Mouse (Mus musculus): ENCODE results near the gene 1110004F10Rik.

The 1110004F10Rik gene

DNA sequence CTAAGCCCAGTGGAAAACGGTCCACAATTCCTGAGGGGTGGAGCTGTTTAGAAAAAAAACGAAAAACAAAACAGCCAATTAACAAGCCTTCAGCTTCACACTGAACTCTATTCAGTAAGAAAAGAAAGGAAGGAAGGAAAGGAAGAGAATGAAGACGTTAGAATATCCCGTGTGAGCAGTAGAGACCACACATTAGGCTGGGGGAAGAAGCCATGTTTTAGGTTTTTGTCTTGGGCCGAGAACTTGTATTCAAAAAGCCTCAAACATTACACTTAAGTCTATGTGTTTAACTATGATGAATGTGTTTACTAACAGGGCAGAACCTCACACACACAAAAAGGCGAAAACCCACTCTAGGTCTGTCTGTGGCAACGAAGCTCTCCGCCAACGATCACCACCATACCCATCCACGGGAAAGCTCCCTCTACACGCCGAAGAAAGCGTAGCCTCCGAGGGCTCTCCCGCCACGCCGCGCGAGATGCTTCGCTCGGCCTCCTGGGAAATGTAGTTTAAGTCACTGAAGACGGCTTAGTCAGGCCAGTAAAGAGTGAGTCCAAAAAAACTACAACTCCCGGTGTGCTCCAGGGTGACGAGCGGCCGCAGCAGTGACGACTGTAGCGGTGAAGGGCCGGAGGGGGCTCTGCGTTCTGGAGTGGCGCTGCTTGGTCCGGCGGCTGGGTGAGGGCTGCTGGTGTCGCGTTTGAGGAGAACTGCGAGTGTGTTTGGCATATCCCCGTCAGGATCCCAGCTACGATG is 53.7 kb downstream of the 1110004F10Rik start:
- DNase-seq (ENCODE audit: extremely low spot score, low read depth, low spot score) = peak; percentile 94

DNA sequence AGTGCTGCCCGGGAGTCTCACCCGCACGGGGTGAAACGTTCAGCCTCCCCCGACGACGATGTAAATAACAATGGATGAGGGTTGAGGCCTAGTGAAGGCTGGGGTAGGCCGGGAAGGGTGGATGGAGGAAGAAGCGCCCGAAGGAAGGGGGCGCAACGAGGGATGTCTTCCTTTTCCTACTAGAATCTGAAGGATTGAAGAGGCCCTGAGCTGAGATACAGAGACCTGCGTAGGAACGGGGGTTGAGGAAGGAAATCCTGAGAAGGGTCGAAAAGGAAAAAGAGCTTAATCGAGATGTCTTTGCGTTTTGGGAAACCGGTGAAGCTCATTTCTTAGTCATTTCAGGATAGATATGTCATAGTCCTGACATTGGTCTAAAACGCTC is 54.3 kb downstream of the 1110004F10Rik start:
- DNase-seq (ENCODE audit: extremely low spot score, low read depth, low spot score) = no peak

DNA sequence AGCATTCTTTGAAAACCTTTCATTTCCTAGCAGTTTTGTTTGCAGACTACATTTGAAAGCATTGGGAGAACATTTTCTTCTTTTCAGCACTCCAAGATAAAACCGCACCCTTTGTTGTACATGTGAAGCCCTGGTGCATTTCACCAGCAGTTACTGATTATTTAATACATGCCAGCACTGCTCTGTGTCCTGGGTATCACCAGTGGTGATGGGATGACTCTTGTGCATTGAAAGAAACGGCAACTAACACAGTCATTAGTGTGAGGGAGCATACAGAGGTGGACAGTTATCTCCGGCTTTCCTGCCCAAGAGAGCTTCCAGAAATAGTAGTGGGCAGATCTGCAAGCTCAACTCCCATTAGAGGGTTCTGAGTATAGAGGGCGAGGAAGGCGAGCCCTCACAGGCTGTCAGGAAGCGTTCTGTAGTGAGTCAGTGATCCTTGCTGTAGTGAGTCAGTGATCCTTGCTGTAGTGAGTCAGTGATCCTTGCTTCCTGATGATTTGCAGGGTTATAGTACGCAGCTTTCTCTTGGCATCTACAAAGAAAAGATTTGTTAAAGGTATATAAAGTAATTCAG is 60.8 kb downstream of the 1110004F10Rik start:
- no peak for DNase-seq (ENCODE audit: extremely low spot score, low read depth, low spot score)

DNA sequence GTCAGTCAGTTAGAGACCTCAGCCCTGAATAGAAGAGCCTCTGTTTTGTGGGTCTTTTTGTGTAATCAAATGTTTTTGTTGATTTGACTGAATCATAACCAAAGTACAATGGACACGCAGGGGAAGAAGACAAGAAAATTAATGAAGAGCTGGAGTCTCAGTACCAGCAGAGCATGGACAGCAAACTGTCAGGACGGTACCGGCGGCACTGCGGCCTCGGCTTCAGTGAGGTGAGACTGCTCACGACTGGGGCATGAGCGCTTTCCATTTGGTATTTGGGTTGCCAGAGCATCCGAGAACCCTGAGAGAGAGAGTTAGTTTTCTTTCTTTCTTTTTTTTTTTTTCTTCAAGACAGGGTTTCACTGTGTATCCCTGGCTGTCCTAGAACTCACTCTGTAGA is 63.9 kb downstream of the 1110004F10Rik start:
- no peak for DNase-seq (ENCODE audit: extremely low spot score, low read depth, low spot score)

DNA sequence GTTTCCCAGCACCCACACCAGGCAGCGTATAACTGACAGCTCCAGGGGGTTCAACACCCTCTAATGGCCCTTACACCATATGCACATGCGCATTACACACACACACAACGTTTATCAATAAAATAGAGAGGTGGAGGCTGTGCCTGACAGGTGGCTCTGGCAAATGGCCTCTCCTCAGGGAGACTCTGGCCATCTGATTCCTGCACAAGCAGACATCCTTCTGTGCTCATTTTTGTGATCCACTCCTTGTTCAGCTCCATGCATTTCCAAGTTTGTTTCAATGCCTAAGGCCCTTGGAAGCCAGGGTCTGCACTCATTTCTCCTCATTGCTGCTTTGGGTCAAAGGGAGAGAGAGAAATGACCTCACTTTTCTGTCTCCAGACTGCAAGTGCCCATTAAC is 71.5 kb downstream of the 1110004F10Rik start:
- no peak for DNase-seq (ENCODE audit: extremely low spot score, low read depth, low spot score)

DNA sequence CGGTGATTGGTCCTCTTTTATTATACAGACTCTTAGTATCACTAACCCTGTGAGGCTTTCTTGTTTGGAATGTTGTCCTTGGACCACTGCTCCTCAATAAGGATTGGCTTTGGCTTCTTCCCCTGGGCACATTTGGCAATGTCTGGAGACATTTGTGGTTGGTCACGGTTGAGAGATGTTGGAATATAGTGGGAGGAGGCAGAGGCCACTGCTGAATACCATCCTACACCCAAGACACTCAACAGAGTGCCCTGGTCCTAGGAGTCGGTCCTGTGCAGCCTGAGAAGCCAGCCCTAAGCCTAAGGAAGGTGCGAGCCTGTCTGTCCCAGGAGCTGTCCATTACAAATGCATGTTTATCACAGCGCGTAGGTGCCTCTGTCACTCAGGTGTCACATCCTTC is 72.3 kb downstream of the 1110004F10Rik start:
- no peak for DNase-seq (ENCODE audit: extremely low spot score, low read depth, low spot score)

DNA sequence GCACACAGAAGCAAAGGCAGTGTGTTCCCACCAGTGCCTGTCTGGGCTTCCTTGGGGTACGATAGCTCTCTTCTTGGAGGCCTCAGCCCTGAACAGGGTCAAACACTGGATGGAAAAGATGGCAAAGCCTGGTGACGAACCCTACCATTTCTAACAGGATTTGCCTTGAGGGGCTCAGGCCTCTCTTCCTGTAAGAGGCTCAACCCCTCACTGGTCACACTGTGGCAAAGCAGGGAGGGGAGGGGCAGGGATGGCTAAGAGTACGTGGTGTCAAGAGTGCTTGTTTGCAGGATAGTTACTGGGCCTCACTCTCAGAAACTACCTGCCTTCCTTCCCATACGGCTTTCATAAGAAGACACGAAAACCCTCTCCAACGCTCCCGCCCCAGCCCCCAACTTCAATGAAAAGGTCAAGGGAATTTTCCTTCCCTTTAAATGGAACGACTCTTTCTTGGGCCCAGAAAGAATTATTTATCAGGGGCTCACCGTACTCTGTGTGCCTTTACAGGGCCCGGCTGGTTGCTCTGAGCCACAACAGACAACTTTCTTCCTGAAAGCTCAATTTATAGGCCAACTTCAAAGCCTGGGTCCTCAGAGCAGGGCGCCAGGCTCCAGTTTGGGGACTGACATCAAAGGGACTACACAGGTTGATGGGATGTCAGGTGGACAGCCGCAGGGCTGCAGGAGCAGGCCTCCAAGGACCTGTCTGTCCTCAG is 76.2 kb downstream of the 1110004F10Rik start:
- no peak for DNase-seq (ENCODE audit: extremely low spot score, low read depth, low spot score)

DNA sequence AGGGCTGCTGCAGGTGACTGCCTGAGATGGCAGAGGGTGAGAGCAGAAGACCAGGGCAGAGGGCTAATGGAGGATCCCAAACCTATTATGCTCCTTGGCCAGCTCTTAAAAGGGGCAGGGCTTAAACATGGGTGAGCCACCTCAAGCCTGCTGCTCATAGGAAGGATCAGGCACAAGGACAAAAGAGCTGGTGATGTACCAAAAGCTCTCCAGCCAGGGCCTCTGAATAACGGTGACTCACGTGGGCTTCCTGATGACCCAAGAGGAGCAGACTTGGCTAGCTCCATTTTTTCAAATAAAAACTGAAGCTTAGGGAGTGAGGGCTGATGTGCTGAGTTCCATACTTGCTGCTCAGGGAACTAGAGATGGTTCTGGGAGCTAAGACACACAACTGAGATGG is 76.8 kb downstream of the 1110004F10Rik start:
- no peak for DNase-seq (ENCODE audit: extremely low spot score, low read depth, low spot score)

DNA sequence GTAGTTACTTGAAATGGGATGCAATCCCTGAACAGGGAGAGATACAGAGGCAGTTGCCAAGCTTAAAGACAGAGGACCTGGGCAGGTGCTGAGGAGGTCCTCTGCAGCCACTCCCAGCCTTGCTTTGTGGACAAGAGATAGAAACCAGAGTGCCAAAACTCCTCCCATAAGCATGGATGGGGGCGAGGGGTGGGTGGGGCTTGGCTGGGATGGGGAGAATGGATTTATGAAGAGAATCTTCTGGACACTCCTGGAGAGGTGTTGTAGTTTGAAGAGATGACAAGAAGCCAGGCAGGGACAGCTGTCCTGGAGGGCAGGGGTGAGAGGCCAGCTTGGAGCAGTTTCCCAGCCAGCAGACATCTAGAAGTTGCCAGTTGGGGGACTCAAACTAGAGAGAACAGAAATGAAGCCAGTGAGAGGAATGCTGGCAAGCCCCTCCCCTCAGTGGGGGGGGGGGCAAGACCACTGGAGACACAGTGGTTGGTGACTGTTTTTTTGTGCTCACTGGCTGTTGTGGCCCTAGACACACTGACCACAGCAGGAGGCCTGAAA is 80.2 kb downstream of the 1110004F10Rik start:
- no peak for DNase-seq (ENCODE audit: extremely low spot score, low read depth, low spot score)

DNA sequence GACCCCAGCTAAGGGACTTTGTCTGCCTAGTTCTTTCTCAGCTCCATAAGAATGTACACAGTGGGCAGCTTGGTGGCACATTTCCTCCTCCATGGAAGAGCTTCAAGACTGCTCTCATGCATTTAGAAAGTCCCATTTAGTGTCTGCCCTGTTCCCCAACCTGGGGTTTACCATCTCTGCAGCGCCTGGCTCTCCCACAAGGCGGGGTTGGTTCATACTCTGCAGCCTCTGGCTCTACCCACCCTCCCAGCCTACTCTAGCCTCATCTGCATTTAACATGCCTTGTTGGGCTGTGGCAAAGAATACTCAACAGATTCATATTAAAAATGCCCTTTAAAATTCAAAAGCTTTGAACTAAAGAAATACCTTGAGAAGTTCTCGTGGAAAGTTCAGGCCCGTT is 81.5 kb downstream of the 1110004F10Rik start:
- no peak for DNase-seq (ENCODE audit: extremely low spot score, low read depth, low spot score)

DNA sequence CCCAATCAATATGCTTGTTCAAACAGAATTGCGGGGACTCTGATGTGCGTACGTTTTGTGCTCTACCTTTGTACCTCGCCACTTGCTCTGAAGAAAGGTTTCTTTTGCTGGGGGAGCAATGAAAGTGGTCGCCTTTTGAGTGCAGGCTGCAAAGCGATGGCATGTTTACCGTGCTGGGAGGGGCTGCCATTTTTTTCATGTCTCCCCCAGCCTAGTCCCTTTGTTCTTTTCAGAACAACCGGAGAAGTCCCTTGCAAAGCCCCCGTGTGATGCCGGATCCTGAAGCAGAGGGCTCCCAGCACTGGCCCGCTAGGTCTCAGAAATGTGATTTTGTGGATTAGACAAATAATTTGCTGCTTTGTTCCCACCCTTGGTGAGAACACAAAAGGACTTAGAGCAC is 82.0 kb downstream of the 1110004F10Rik start:
- no peak for DNase-seq (ENCODE audit: extremely low spot score, low read depth, low spot score)

DNA sequence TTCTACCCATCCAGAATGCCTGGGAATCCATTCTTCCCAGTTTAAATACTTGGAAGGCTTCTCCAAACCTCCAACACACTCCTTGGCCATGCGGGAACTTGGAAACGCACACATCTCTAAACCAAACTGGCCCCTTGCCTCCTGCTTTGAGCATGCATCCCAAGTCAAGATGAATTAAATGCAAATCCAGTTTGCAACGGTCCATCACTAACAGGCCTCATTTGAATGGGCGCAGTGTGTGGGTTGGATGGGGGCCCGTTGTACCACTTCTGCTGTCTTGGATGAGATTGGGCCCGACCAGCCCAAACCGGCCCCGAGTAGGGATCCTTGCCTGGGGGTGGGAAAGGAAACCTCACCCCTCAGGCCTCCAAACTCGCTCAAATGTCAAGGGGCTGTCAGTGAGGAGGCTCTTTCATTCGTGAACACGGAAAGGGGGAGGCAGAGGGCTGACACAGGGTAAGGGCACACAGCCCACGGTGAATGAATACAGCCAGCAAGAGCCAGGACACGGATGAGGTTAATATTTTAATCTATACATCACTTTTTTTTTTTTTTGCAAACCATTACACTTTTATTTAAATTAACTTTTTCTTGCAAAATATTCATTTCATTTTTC is 83.9 kb downstream of the 1110004F10Rik start:
- DNase-seq (ENCODE audit: extremely low spot score, low read depth, low spot score) = no peak

DNA sequence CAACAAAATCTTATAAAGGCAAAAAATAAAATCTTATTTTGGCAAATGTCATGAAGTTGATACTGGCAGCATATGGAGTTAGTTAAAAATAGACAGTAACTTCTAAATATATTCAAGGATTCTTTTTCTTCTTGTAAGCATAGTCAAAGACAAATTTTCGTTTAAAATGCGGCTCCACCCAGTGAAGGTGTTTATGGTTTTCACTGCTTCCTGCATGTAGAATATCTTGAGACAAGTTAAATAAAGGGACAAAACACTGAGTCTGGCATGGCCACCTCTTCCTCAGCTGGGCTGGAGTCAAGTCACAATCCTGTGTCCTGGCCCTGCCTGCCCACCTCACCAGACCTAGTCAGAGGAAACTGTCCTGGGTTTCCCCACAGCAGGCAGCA is 84.4 kb downstream of the 1110004F10Rik start:
- no peak for DNase-seq (ENCODE audit: extremely low spot score, low read depth, low spot score)

DNA sequence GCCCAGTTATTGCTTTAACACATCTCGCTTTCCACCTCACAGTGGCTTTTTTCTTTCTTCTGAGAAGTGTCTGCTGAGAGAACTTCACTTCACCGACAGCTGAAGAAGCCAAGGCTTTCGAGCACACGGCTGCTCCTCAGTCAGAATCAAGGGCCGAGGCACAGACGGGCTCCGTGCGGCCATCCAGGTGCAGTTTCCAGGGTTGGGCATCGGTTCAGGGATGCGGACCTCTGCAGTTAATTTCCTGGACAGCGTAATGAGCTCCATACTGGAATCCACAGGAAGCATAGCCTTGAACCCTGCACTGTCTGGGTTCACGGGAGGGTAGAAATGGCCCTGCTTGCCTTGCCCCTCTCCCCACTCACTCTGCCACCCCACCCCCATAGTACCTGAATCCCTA is 84.9 kb downstream of the 1110004F10Rik start:
- no peak for DNase-seq (ENCODE audit: extremely low spot score, low read depth, low spot score)

DNA sequence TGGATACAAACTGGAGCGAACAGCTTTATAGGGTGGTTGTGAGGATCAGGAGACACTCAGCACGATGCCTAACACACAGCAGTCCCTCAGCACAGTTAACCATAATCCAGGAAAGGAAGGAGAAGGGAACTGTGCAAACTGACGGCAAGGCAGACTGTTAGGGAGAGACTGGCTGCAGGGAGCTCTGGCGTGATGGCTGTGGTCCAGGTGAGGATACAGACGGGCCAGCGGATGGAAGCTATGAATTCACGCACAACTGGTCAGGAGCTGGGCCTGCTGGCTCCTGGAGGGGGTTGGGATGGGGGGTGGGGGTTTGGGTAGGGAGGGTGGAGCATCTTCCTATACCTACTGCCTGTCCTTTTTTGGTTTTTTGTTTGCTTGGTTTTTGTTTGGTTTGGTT is 86.5 kb downstream of the 1110004F10Rik start:
- no peak for DNase-seq (ENCODE audit: extremely low spot score, low read depth, low spot score)

DNA sequence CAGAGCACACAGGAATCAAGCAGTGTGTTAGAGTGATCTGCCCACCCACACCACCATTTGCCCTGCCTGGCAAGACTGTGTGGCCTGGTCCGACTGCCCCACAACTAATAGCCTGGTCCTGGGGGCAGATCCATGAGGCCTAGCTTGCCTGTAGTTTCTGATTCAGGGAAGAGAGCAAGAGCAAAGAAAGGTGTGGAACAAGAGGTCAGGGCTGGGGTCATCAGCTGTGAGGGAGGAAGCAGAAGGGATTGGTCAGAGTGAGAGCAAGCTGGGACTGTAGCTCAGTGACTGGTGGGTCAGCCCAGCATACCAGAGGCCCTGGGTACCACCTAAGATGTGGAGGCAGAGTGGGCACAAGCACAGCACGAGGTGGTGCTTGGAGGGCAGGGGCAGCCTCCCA is 87.9 kb downstream of the 1110004F10Rik start:
- no peak for DNase-seq (ENCODE audit: extremely low spot score, low read depth, low spot score)

DNA sequence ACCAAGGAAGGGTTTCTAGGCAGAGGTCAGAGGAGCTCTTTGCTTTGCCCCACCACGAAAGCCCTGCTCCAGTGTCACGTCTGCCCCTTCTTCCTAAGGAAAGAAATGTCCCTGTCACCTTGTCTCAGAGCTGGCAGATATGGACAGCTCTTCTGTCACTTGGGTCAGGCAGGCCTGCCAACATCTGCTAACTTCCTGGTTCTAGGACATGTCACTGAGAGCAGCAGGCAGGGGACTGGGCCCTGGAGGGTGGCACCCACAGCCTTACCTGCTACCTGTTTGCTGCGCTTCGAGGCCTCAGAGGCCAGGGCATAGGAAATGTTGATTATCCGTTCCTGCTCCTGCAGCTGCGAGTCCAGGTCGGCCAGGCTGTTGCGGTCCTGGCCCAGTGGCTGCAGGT is 89.1 kb downstream of the 1110004F10Rik start:
- no peak for DNase-seq (ENCODE audit: extremely low spot score, low read depth, low spot score)

DNA sequence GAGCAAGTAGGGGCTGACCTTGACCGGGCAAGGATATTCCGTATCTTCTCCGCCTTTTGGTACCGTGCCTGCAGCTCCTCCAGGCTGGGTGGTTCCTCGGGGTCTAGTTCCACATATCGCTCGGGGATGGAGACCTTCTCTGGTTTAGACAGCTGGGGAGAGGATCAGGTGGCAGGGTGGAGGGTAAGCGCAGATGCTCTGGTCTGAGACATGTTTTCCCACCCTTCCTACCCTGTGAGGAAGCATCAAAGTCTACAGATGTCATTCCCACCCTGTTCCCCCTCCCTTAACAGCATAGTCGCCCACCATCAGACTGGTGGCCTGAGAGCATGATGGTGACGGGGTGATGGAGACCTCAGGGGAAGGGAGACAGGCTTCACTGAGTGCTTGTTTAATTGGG is 90.2 kb downstream of the 1110004F10Rik start:
- DNase-seq (ENCODE audit: extremely low spot score, low read depth, low spot score) = no peak

DNA sequence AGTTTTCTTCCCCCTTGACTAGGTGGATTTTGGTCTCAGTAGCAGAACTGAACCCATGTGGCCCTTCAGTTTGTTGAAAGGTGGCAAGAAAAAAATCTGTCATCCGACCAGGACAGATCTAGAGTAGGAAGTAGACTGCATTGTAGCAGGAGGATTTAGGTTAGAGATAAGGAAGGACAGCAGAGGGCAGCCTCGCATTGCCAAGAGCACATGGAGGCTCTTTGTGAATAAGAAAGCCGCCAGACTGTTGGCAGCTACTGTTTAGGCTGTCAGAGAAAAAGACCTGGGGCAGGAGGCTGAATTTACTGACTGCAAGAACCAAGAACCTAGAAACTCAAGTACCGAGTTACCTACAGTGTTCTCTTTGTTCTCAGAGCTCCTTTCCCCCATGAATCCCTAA is 92.2 kb downstream of the 1110004F10Rik start:
- no peak for DNase-seq (ENCODE audit: extremely low spot score, low read depth, low spot score)

DNA sequence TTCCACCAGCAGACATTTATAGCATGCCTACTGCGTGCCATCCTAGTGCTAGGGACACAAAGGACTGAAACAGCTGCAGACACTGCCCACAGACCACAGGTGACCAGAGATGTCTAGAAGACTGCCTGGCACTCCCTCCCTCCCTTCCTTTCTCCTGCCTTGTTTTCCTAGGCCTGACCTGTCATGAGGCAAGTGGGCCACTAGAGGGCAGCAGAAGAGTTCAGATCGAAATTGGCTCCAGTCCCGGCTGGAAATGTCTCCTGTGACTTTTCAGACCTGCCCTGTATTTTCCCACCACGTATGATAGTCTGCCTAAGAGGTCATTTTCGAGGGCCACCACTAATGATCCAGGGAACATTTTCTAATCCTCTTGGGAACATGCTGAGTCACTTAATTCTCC is 92.9 kb downstream of the 1110004F10Rik start:
- DNase-seq (ENCODE audit: extremely low spot score, low read depth, low spot score) = peak; percentile 71

DNA sequence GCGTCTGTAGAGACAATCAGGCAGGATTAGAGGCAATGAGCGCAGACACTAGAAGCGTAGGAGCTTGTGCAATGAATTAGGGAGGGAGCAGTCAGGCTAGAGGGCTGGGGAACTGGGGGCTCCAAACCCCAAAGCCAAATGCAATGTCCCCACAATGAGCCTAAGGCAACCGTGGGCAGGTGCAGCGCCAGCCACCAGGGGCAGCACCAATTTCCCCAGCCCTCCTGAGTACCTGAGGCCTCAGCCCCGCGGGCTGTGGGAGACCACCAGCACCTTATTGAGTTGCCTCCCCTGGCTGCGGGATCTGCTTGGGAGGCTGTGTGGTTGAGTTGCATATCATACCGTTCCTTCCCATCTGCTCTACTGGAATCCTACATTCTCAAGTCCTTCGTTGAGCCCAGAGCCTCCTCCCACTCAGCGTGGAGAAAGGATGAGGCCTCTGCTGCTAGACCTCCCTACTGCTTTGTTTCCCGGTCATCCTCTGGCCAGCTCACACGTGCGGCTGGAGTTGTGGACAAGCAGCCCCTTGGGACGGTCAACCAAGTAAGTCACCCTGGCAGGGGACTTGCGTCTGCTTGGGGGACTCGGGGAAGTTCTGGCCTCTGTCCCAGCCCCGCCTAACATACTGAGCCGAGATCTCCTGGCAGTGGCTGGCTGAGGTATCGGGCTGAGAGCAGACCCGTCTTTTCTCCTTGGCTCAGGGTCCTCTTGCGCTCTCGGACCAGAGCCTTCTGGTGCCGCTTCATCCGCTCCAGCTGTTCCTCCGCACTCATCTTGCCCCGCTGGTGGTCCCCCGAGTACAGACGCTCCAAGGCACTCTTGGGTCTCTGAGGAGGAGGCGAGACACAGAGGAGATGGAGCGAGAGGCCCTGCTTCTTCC is 95.5 kb downstream of the 1110004F10Rik start:
- DNase-seq (ENCODE audit: extremely low spot score, low read depth, low spot score) = no peak

All from hindlimb bud, embryonic 11.5 days (tissue).